Mouse (Mus musculus) stomach, embryonic 15.5 days (tissue): ENCODE results near the gene Dnajc5. TPM values are rescaled to one million over a fixed set of nuclear protein-coding genes. Genes with fewer than 3 reads are reported as not detected.

Experiments
- ATAC-seq: fragments of 200-750 bp; cut with Nextera tagmentation; 2 replicates; pipeline ENCODE4 v1.8.0; 2017; ENCODE audit warnings: low read depth, moderate number of reproducible peaks, moderate TSS enrichment; ENCODE audit not compliant: insufficient read depth, low FRiP score
- H3K27ac ChIP-seq: fragments of 300-500 bp; sonication (generic); 2 replicates; pipeline ENCODE4 v1.5.1; 2015; ENCODE audit warnings: mild to moderate bottlenecking, inconsistent platforms
- H3K27me3 ChIP-seq: fragments of 300-500 bp; sonication (generic); replicated peaks from 2 replicates; pipeline ENCODE4 v1.6.1; 2015; ENCODE audit warnings: inconsistent platforms
- H3K36me3 ChIP-seq: fragments of 300-500 bp; sonication (generic); 2 replicates; pipeline ENCODE4 v1.6.1; 2015; ENCODE audit warnings: inconsistent platforms
- H3K4me1 ChIP-seq: fragments of 300-500 bp; sonication (generic); 2 replicates; pipeline ENCODE4 v1.6.1; 2015; ENCODE audit warnings: inconsistent platforms
- H3K4me2 ChIP-seq: fragments of 300-500 bp; sonication (generic); 2 replicates; pipeline ENCODE4 v1.6.1; 2015; ENCODE audit warnings: mild to moderate bottlenecking, inconsistent platforms
- H3K4me3 ChIP-seq: fragments of 300-500 bp; sonication (generic); replicated peaks from 2 replicates; pipeline ENCODE4 v1.5.1; 2015; ENCODE audit warnings: inconsistent platforms
- H3K9ac ChIP-seq: fragments of 300-500 bp; sonication (generic); 2 replicates; pipeline ENCODE4 v1.6.1; 2015; ENCODE audit warnings: inconsistent platforms
- H3K9me3 ChIP-seq: fragments of 300-500 bp; sonication (generic); 2 replicates; pipeline ENCODE4 v1.6.1; 2016; ENCODE audit warnings: inconsistent platforms
- WGBS: fragments of 180-500 bp; shearing (Covaris S2); methylation state at CpG from one replicate; pipeline ENCODE4 v1.1.7; 2015; 5-methylcytosine and 5-hydroxymethylcytosine counted together
- polyA plus RNA-seq: library from polyadenylated mRNA; unstranded; fragments of >200 nt; fragmentation: Nextera tagmentation; extraction: Ambion mirVana; gene quantifications from 2 replicates; pipeline ENCODE4 v1.2.1, GENCODE M21; 2015

Dnajc5 gene
- polyA plus RNA-seq, 1 experiment from 2014 or later = 76.4 TPM

- Histone ChIP-seq H3K4me3 (no peak within 1 kb of the TSS), H3K9ac (no peak within 1 kb of the TSS), H3K27me3 (no peaks in the 10 kb centered on the region), H3K4me1 (peaks cover 14% of the 10 kb centered on the region), H3K4me2 (no peak within 1 kb of the TSS), H3K27ac (no peak within 1 kb of the TSS), H3K36me3 (peaks cover 51% of the 10 kb centered on the region), H3K9me3 (no peaks in the 10 kb centered on the region)
- 93% methylated on average over 4 of the region's 4 CpGs for WGBS
- no peak for ATAC-seq
Observed at GRCm38 (mm10) chr2:181584411-181584942, 64.2 kb downstream of the Dnajc5 start, which contains the start of gene Uckl1. Uckl1 (minus strand) TSS chr2:181584892.

DNA sequence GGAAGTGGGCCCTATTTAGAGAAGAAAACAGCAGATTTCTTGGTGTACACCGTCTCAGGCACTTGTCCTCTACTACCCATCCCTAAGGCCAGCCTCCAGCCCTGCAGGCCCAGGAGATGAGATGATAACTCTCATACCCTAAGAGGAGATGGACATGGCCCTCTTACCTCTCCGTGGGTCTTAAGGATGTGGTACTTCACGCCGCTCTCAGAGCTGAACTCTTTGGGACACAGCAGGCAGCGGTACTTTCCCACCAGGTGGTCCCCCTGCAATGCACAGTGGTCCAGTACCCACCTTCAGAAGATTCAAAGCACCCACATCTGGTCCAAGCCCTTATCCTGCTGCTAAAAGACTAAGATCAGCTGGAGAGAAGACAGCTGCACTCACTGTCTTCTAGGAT is 65.2 kb downstream of the Dnajc5 start:
- peaks cover 61% of the 10 kb centered on the region for H3K36me3 ChIP-seq
- ATAC-seq = no peak
- no peak overlapping the region for H3K9ac ChIP-seq
- no peak overlapping the region for H3K27ac ChIP-seq
- no peaks in the 10 kb centered on the region for H3K9me3 ChIP-seq
- 92% methylated on average over 5 of the region's 5 CpGs for WGBS
- peaks cover 4% of the 10 kb centered on the region; the same call in 1 of the 2 replicates for H3K4me1 ChIP-seq
- no peak overlapping the region for H3K4me2 ChIP-seq
- H3K4me3 ChIP-seq = no peak overlapping the region
- H3K27me3 ChIP-seq = no peaks in the 10 kb centered on the region

GRCm38 (mm10) chr2:181586124-181586523 is 65.8 kb downstream of the Dnajc5 start:
- Histone ChIP-seq H3K4me1 (peaks cover 5% of the 10 kb centered on the region), H3K36me3 (peaks cover 62% of the 10 kb centered on the region), H3K4me3 (no peak overlapping the region), H3K9me3 (no peaks in the 10 kb centered on the region), H3K4me2 (no peak overlapping the region), H3K9ac (no peak overlapping the region), H3K27me3 (no peaks in the 10 kb centered on the region), H3K27ac (no peak overlapping the region)
- no peak for ATAC-seq
- 92% methylated on average over 3 of the region's 3 CpGs for WGBS

- peaks cover 62% of the 10 kb centered on the region for H3K36me3 ChIP-seq
- ATAC-seq = no peak
Observed at GRCm38 (mm10) chr2:181587796-181588195, 67.5 kb downstream of the Dnajc5 start.

DNA sequence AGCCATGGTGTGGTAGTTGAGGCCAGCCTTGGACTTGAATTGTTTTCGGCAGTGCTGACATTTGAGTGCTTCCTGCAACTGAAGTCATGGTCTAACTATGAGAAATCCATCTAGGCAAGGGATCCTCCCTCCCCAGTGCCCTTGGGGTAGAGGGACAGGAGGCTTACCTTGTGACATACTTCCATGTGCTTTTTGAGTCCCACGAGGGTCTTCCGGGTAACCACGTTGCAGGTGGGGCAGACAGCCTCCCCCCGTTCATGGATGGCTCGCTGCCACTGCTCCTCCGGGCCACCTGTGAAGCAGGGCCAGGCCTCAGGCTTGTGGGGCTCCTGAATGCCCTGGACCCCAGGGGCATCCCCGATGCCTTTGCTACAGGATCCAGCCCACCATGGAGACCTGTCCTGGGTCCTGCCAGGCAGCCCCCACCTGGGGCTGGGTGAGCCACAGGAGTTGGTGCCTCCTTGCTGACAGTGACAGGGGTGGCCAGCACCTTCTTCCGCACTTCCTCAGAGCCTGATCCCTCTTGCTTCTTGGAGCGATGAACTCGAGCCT is 68.0 kb downstream of the Dnajc5 start:
- Histone ChIP-seq H3K4me2 (no peak overlapping the region), H3K4me1 (peaks cover 14% of the 10 kb centered on the region), H3K9me3 (no peaks in the 10 kb centered on the region), H3K4me3 (no peak overlapping the region), H3K27me3 (no peaks in the 10 kb centered on the region), H3K9ac (no peak overlapping the region), H3K36me3 (peaks cover 62% of the 10 kb centered on the region), H3K27ac (no peak overlapping the region)
- 89% methylated on average over 11 of the region's 11 CpGs for WGBS
- ATAC-seq = no peak

More at GRCm38 (mm10) chr2:181587796-181588195, 67.5 kb downstream of the Dnajc5 start:
- Histone ChIP-seq H3K27me3 (no peaks in the 10 kb centered on the region), H3K9ac (no peak overlapping the region), H3K4me3 (no peak overlapping the region), H3K4me1 (peaks cover 11% of the 10 kb centered on the region), H3K27ac (no peak overlapping the region), H3K4me2 (no peak overlapping the region), H3K9me3 (no peaks in the 10 kb centered on the region)
- 79% methylated on average over 6 of the region's 6 CpGs for WGBS

DNA sequence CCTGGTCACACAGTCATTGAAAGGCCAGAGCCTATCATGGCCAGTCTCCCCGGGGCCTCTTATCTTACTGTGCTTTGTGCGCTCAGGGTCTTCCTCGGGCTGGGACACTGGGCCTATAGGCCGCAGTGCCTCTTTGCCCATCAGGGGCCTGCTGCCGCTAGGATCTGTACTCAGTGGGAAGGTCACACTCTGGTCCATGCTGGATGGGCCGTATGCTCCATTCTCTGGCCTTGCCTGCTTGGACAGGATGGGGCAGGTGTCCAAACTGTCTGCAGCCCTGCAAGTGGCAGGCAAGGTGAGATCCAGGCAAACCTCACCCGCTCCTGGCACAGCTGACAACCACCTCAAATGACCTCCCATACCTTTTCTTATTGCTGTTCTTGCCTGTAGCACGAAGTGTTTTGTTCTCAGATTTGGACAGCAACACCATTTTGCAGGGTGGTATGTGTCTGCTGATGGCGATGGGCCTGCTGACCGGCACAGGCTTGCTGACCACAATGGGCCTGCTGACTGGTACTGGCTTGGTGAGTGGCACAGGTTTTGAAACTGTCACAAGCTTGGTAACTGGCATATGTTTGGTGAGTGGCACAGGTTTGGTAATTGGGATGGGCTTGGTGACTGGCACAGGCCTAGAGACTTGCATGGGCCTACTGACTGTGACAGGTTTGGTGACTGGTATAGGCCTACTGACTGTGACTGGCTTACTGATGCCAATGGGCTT is 68.9 kb downstream of the Dnajc5 start:
- Histone ChIP-seq H3K4me1 (peaks cover 18% of the 10 kb centered on the region), H3K27me3 (no peaks in the 10 kb centered on the region), H3K4me3 (no peak overlapping the region), H3K27ac (no peak overlapping the region), H3K9ac (no peak overlapping the region), H3K9me3 (no peaks in the 10 kb centered on the region), H3K36me3 (peaks cover 58% of the 10 kb centered on the region), H3K4me2 (no peak overlapping the region)
- ATAC-seq = no peak
- 87% methylated on average over 10 of the region's 10 CpGs for WGBS

DNA sequence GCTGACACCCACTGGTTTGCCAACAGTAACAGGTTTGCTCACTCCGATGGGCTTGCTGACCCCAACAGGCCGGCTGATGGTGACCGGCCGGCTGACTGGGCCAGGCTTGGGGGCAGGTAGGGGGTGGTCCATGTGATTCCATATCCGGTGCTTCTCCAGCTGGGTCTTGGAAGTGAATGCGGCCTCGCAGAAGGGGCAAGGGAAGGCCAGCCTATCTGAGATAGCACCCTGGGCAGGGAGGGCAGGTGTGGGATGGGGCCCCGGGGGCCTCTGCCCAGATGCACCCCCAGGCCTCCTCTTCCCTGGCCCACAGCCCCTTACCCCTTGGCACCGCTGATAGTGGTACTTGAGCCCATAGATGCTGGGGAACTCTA is 69.4 kb downstream of the Dnajc5 start:
- WGBS = 93% methylated on average over 9 of the region's 9 CpGs
- Histone ChIP-seq H3K4me1 (peaks cover 18% of the 10 kb centered on the region), H3K36me3 (peaks cover 53% of the 10 kb centered on the region)

GRCm38 (mm10) chr2:181590471-181590870 is 70.2 kb downstream of the Dnajc5 start:
- Histone ChIP-seq H3K36me3 (peaks cover 47% of the 10 kb centered on the region), H3K4me3 (no peak overlapping the region), H3K9me3 (no peaks in the 10 kb centered on the region), H3K4me1 (peaks cover 18% of the 10 kb centered on the region), H3K27me3 (no peaks in the 10 kb centered on the region), H3K4me2 (no peak overlapping the region), H3K27ac (no peak overlapping the region), H3K9ac (no peak overlapping the region)
- ATAC-seq = no peak
- WGBS = 96% methylated on average over 5 of the region's 5 CpGs

More for the DNA sequence above, 69.4 kb downstream of the Dnajc5 start:
- H3K4me3 ChIP-seq = no peak overlapping the region
- no peaks in the 10 kb centered on the region for H3K9me3 ChIP-seq
- H3K27me3 ChIP-seq = no peaks in the 10 kb centered on the region
- H3K9ac ChIP-seq = no peak overlapping the region
- H3K27ac ChIP-seq = no peak overlapping the region
- no peak overlapping the region for H3K4me2 ChIP-seq
- no peak for ATAC-seq

- ATAC-seq = 0 out of 2 replicates have a peak, but pooled peaks have one; percentile 25
- WGBS = 9% methylated on average over 5 of the region's 5 CpGs
Observed at GRCm38 (mm10) chr2:181591528-181592085, 71.3 kb downstream of the Dnajc5 start, which contains the start of gene Prpf6. Prpf6 (plus strand) TSS chr2:181591868.

DNA sequence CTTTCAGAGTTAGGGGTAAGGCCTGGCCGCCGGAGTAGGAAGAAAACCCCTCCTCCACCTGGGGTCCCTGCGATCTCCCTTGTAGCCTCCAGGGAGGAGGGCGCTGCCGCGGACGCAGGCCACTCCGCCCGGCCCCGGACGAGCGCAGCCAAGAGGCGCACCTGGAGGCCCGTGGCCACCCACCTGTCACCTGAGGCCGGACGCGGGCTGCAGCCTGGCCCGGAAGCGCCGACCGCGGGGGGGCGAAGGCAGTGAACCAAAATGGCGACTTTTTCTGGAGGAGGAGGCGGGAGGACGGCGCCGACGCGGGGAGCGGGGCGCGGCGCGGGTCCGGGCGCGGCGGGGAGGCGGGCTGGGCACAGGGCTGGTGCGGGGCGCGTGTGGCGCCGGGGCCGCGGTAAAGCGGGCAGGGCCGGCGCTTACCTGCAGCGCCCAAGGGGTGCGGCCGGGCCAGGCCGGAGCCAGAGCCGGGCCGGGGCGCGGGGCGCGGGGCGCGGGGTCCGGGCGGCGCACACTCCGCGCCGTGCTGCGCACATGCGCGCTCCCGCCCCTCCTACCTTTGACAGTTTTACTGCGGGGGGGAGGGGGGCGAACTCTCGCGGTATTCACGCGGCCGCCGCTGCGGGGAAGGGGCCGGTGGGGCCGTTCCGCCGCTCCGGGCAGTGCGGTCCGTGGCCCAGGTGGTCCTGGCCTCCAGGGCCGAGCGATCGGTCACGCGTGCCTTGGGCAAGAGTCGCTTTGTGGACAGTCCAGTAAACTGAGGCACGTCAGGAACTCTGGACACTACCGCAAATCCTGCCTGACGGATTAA is 72.2 kb downstream of the Dnajc5 start, which contains the start of gene Zfp512b:
Gene Zfp512b, minus strand, starts transcription at position 573 of the 811 bp plus-strand sequence.
- Histone ChIP-seq H3K27ac (peak within 1 kb of the TSS; percentile 91), H3K27me3 (no peaks in the 10 kb centered on the region), H3K36me3 (peaks cover 29% of the 10 kb centered on the region), H3K4me1 (peaks cover 31% of the 10 kb centered on the region), H3K4me2 (peak within 1 kb of the TSS; percentile 76), H3K9me3 (no peaks in the 10 kb centered on the region), H3K4me3 (peak within 1 kb of the TSS; percentile 99), H3K9ac (peak within 1 kb of the TSS; percentile 93)
- WGBS = under 1% methylated on average over 75 of the region's 97 CpGs
- ATAC-seq = peak; percentile 75

More at GRCm38 (mm10) chr2:181591528-181592085, 71.3 kb downstream of the Dnajc5 start, which contains the start of gene Prpf6:
- Histone ChIP-seq H3K9me3 (no peaks in the 10 kb centered on the region), H3K9ac (peak within 1 kb of the TSS; percentile 93), H3K36me3 (peaks cover 36% of the 10 kb centered on the region), H3K4me3 (peak within 1 kb of the TSS; percentile 99), H3K27ac (peak within 1 kb of the TSS; percentile 91), H3K4me2 (peak within 1 kb of the TSS; percentile 76), H3K4me1 (peaks cover 25% of the 10 kb centered on the region), H3K27me3 (no peaks in the 10 kb centered on the region)

GRCm38 (mm10) chr2:181593042-181593421 is 72.7 kb downstream of the Dnajc5 start:
- ATAC-seq = peak; percentile 33
- WGBS = 4% methylated on average over 6 of the region's 6 CpGs
- Histone ChIP-seq H3K9ac (peak overlapping the region; percentile 93), H3K27ac (peak overlapping the region; percentile 91), H3K36me3 (peaks cover 24% of the 10 kb centered on the region), H3K27me3 (no peaks in the 10 kb centered on the region), H3K4me2 (peak overlapping the region; percentile 76), H3K4me3 (peak overlapping the region; percentile 99), H3K4me1 (peaks cover 31% of the 10 kb centered on the region), H3K9me3 (no peaks in the 10 kb centered on the region)
